Mouse (Mus musculus): ENCODE data around the gene Bet1.

- TF ChIP-seq EP300 (IDR thresholded peaks at IDR 0.05; ENCODE audit: low read depth), result no peak
- no peak for TF ChIP-seq CTCF (IDR thresholded peaks at IDR 0.05; ENCODE audit: low read depth)
Measured at GRCm38 (mm10) chr6:4132239-4132638, 45.5 kb upstream of the Bet1 start.

Data from liver, postnatal 0 days (tissue).